Mouse (Mus musculus): ENCODE results near the gene Krtap10-4.
"Not testable (repeated sequence)": the region's sequence is repeated elsewhere in the genome, so short reads cannot be mapped to it uniquely, and the experiment has no call there.

The Krtap10-4 gene

DNA sequence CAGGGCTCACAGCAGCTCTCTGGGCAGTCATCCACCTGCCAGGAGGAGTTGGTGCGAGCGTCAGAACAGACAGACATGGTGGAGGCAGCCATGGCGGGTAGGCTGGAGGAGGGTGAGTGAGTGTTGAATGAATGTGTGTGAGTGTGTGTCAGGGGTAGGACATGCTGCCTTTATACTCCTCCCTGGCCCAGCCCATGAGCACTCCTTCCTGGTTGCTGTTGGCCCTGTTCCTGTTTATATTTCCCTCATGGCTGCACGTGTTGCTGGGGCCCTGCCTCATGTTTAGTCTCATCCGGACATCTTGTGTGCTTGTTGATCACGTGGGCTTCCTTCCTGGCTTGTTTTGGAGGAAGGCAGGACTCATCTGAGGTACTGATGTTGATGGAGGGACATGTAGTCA, at the start of gene Krtap10-4:
Gene Krtap10-4, minus strand, starts transcription at position 145 of the 400 bp plus-strand sequence.
- DNase-seq (ENCODE audit: extremely low read depth, low read depth), result no peak

DNA sequence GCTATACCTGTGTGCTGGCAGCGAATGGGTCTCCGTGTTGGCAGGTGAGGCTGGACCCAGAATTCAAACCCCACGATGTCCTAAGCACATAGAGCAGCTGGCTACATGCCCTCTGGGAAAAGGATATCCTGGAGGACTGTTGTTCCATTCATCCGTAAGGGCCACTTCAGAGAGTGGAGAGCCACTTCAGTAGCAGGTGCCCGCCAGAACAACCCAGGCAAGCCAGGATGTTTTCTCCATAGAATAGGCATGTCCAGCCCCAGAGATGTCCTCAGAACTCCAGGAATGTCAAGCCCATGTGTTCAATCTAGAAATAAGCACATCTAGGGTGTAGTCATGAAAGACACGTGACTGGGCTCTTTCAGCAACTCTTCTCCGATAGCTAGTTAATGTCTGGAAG, 42.8 kb upstream of the Krtap10-4 start:
- no peak for DNase-seq (ENCODE audit: extremely low read depth, low read depth)

DNA sequence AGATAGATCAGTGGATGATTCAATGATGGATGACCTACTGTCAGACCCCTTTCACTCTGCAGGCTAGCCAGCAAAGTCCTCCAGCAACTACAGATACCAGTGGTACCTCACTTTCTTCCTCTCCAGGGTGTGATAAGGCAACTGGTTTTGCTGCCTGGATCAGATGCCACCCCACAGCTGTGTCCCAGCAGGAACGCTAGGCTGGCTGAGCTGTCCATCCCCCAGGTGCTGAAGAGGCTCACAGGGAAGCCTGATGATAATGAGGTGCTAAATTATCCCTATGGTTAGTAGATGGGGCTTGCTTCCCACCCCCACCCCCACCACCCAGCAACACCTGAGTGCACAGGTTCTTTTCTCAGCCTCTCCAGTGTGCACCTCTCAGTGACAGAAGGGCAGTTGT, 40.7 kb upstream of the Krtap10-4 start:
- DNase-seq (ENCODE audit: extremely low read depth, low read depth), result no peak

DNA sequence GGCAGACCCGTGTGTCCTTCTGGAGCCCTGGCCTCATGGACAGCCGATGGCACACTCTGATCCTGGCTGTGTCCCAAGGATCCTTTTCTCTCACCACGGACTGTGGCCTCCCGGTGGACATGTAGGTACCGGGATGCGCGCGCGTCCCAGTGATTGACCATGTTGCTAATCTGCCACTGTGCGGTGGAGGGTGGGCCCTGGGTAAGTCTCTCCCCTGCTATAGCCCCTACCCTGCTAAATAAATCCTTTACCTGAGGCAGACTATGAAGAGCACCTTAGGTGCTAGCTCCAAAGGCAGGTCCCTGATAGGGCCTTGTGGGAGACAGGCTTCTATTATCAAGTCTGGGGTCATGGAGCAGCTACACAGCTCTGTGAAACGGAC, 37.9 kb upstream of the Krtap10-4 start:
- DNase-seq (ENCODE audit: extremely low read depth, low read depth), result no peak

DNA sequence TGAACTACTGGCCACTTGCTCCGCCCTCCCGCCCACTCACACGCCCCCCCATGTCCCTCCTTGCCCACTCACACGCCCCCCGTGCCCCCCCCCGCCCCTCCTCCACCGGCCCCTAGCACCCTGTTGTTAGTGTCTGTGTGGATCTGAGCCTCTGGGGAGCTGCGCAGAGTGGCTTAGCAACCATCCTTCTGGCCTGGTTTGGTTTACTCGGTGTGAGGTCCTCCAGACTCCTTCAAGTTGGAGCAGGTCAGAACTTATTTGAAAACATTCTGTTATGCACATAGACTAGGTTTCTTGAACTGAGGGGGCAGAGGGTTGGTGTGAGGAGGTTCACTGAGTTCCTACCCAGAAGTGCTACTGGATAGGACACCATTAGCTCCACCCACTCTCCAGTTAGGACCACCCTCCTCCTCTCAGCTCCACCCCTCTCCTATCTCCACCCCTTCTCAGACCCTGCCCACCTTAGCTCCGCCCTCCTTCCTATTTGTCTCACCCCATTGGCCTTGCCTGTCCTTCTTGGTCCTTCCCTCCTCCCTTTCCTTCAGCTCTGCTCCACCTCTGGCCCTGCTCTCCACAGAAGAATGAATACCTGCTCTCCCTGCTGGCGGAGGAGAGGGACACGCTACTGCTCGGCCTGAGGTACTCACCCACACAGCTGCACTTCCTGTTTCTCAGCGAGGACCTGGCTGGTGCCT, 37.3 kb upstream of the Krtap10-4 start:
- DNase-seq (ENCODE audit: extremely low read depth, low read depth), result peak; percentile 92

DNA sequence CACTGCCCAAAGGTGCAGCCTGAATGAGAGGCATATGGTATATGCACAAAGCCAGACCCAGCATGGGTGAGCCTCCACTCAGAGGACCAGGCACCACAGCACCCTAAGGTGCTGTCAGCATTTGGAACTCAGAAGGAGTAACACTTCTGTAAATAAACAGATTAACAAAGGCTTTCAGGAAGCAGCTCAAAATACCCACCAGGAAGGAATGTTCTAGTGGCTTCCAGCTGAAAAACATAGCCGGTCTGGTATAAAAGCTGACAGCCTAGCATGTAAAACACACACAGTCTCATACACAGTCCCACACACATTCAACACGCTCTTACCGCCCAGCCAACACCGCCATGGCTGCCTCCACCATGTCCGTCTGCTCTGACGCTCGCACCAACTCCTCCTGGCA, 34.8 kb upstream of the Krtap10-4 start, which contains the start of gene Gm3285:
Gene Gm3285, plus strand, starts transcription at position 301 of the 400 bp plus-strand sequence.
- DNase-seq (ENCODE audit: extremely low read depth, low read depth), result no peak

DNA sequence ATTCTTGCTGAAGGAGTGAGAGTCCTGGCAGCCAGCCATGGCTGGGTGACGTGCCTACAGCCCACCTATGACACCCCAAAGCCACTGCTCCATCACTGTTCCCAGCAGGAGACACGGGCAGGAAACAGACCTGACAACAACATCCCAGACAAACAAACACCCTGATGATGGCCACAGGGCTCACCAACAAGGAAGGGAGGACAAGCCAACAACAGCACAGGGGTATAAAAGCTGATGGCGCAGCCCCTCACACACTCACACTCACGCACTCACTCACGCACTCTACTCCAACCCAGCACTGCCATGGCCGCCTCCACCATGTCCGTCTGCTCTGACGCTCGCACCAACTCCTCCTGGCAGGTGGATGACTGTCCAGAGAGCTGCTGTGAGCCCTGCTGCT, 25.7 kb upstream of the Krtap10-4 start, which contains the start of gene Gm10318:
Gene Gm10318, plus strand, starts transcription at position 301 of the 400 bp plus-strand sequence.
- no peak for DNase-seq (ENCODE audit: extremely low read depth, low read depth)

DNA sequence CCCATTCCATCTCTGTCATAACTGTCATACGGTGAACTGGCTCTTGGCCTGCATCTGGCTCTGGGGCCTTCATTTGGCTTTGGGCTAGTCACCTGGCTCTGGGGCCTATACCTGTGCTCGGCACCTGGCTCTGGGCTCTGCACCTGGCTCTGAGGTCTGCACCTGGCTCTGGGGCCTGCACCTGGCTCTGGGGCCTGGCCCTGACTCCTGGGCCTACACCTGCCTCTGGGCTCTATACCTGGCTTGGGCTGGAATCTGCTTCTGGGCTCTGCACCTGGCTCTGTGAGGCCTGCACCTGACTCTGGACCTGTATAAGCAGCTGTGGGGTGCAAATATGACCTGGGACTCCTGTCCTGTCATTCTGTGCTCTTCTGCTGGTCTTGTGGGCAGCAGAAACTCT, 20.6 kb upstream of the Krtap10-4 start:
- no peak for DNase-seq (ENCODE audit: extremely low read depth, low read depth)

DNA sequence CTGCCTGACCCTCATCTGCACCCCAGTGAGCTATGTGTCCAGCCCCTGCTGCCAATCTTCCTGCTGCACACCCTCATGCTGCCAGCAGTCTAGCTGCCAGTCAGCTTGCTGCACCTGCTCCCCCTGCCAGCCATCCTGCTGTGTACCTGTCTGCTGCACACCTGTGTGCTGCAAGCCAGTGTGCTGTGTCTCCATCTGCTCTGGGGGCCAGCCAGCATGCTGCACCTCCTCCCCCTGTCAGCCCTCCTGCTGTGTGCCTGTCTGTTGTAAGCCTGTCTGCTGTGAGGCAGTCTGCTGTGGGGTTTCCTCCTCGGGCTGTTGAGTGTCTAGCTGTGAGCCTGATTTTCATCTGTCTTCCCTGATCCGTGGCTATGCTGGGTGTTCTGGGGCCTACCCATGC, 20.1 kb upstream of the Krtap10-4 start:
- no peak for DNase-seq (ENCODE audit: extremely low read depth, low read depth)

DNA sequence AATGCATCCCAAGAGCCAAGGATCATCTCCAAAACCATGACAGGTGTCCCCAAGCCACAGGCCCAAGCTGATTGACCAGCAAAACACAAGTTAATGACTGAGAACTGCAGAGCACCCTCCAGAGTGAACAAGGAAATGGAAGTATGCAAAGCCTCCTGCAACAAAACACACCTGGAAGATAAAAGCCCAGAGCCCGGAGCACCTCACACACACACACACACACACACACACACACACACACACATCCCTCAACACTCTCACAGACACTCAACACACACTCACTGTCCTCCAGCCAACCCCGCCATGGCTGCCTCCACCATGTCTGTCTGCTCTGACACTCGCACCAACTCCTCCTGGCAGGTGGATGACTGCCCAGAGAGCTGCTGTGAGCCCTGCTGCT, 19.6 kb upstream of the Krtap10-4 start, which contains the start of gene Gm36176:
Gene Gm36176, plus strand, starts transcription at position 301 of the 400 bp plus-strand sequence.
- no peak for DNase-seq (ENCODE audit: extremely low read depth, low read depth)

DNA sequence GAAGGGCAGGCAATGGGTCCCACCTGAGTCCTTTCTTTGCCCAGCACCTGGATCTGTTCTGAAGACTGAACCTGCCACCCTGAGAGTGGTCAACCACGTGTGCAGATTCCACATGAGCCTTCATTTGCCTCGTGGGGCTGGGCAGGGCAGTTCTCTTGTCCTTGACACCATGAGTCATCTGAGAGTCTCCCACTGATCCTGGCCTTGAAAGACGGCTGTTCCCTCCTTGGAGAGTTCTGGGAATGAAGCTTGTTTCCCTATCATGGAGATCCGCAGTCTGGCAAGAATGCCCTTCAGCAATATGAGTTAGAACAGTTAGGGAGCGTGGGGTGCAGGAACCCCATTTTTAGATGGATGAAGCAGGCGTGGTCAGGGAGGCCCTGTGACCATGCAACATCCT, 12.1 kb upstream of the Krtap10-4 start:
- DNase-seq (ENCODE audit: extremely low read depth, low read depth), result no peak

DNA sequence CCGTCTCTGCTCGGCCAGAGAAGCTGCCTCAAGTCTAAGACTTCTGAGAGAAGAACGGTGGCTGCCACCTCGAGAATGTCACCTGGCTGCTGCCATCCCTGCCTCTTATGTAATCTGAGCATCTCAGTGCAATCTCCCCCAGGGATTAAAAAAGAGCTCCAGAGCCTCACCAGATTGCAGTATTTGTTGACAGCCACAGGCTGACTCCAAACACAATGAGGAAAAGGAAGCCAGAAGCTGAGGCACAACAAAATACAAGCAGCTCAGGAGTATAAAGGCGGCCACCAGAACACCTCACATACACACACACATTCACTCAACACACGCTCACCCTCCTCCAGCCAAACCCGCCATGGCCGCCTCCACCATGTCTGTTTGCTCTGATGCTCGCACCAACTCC, 8.8 kb upstream of the Krtap10-4 start, which contains the start of gene Krtap10-10:
Gene Krtap10-10, plus strand, starts transcription at position 301 of the 400 bp plus-strand sequence.
- no peak for DNase-seq (ENCODE audit: extremely low read depth, low read depth)

DNA sequence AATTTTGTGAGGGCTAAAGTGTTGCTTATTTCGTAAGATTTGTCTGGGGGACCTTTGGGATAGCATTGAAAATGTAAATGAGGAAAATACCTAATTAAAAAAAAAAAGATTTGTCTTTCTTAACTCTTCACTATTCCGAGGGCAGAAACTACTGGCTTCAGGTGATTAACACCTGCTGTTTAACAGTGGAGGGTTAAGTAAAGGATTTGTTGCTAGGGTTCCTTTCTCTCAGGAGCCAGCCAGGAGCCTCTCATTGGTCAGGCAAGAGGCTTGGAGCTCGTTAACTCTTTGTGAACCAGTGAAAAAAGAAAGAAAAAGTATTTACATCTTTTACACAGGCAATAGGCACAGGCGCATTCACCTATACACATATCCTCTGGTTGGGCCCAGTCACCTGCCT, 7.7 kb downstream of the Krtap10-4 start:
- DNase-seq (ENCODE audit: extremely low read depth, low read depth), result no peak

DNA sequence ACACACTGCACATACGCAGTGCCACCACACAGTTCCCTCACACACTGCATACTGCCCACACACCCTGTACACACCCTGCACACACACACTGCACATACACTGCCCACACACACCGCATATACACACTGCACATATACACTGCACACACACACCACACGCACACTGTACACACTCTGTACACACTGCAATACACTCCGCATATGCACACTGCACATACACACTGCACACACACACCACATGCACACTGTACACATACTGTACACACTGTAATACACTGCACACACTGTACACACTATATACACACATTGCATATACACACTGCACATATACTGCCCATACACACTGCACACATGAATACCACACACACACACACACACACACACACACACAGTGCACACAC, 8.4 kb downstream of the Krtap10-4 start:
- DNase-seq (ENCODE audit: extremely low read depth, low read depth), result no peak

DNA sequence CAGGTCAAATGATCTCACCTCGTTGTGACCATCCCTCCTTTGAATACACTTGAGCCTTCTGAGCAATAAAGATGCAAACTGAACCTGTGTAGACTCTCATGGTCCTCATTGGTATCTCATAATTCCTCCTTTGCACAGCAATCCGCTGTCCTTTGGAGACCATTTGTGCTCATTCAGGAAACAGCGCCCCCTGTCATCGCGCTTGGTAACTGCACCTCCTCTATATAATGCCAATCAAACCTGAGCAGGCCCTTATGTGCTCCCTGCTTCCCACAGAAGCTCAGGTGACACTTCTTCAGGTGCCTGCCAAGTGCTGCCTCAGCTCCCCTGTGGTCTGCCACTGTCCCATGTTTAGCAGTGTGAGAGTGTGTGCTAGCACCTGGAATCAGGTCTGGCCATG, 11.4 kb downstream of the Krtap10-4 start:
- DNase-seq (ENCODE audit: extremely low read depth, low read depth), result no peak

DNA sequence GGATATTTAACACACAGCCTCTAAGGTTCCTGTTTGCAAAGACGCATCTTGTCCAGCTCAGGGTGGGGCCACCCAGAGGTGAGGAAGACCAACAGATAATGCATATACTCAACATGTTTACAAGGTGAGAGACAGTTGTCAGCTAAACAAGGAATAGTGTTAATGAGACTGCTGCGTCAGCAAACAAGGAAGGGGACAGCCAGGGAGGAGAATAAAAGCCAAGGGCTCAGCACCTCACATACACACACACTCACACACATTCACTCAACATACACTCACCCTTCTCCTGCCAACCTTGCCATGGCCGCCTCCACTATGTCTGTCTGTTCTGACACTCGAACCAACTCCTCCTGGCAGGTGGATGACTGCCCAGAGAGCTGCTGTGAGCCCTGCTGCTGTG, 12.5 kb downstream of the Krtap10-4 start, which contains the start of gene Gm2696:
Gene Gm2696, plus strand, starts transcription at position 301 of the 400 bp plus-strand sequence.
- no peak for DNase-seq (ENCODE audit: extremely low read depth, low read depth)

DNA sequence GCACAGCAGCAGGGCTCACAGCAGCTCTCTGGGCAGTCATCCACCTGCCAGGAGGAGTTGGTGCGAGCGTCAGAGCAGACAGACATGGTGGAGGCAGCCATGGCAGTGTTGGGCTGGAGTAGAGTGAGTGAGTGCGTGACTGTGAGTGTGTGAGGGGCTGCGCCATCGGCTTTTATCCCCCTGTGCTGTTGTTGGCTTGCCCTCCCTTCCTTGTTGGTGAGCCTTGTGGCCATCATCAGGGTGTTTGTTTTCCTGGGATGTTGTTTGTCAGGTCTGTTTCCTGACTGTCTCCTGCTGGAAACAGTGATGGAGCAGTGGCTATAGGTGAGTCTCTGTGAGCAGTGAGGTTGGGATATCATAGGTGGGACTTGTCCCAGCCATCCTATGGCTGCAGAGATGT, 15.2 kb downstream of the Krtap10-4 start, which contains the start of gene Gm9507:
Gene Gm9507, minus strand, starts transcription at position 101 of the 400 bp plus-strand sequence.
- no peak for DNase-seq (ENCODE audit: extremely low read depth, low read depth)

DNA sequence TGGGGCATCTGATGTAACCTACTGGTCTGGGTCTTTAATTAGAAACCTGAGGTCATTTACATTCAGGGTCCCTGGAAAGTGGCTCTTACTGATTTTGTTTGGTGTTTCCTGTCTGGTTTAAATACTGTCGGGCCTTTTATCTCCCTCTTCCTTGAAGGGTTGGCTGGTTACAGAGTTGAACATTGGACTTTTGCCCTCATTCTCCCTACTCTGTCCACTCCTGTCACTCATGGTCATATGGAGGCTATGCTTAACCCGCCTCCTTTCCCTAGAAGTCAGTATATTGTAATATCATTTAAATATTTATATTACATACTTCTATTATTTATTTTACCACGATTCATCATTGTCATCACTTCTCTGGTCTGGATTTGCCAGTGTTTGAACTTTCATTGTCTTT, 22.8 kb downstream of the Krtap10-4 start:
- no peak for DNase-seq (ENCODE audit: extremely low read depth, low read depth)

DNA sequence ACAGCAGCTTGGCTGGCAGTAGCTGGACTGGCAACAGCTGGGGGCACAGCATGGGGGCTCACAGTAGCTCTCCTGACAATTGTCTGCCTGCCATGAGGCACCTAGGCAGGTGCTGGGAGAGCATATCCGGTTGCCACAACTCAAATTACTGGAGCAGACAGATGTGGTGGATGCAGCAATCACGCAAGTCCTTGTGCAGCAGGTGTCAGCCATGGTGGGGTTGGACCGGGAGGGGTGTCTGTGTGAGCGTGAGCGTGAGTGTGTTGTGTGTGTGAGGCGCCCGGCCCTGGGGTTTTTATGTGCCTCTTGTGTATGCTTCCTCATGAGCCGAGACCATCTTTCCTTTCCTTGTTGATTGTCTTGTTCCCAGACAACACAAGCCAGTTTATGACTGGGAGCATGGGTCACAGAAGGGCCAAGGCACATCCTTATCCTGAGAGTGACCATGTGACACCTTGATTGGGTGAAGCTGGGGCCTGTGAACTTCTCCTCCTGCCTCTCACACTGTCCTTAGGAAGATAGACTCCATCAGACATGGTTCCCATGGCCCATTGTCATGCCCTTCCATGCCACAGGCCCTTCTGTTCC, 27.9 kb downstream of the Krtap10-4 start, which contains the start of gene Gm19668:
Gene Gm19668, minus strand, starts transcription at position 213 of the 588 bp plus-strand sequence.
- no peak for DNase-seq (ENCODE audit: extremely low read depth, low read depth)

DNA sequence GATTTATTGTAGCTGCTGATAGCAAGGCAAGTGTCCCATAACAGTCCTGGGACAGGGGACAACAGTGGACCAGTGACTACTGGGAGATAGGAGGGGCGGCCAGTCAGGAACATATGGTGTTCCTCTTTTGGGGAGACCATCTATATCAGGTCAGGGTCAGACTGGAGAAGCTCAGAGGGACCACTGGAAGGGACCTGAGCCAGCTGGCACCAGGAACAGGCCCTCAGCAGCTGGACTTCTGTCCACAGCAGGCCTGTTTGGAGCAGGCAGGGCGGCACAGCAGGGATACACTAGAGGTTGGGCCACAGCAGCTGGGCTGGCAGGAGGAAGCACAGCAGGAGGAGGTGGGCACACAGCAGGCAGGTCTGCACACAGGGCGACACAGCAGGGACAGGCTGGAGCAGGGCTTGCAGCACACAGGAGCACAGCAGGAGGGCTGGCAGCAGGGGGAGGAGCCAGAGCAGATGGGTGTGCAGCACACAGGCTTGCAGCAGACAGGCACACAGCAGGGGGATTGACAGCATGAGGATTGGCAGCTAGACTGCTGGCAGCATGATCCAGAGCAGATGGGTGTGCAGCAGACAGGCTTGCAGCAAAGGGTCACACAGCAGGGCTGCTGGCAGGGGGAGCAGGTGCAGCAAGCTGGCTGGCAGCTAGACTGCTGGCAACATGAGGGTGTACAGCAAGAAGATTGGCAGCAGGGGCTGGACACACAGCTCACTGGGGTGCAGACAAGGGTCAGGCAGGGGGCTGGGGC, 28.6 kb downstream of the Krtap10-4 start:
- DNase-seq (ENCODE audit: extremely low read depth, low read depth), result not testable (repeated sequence)

DNA sequence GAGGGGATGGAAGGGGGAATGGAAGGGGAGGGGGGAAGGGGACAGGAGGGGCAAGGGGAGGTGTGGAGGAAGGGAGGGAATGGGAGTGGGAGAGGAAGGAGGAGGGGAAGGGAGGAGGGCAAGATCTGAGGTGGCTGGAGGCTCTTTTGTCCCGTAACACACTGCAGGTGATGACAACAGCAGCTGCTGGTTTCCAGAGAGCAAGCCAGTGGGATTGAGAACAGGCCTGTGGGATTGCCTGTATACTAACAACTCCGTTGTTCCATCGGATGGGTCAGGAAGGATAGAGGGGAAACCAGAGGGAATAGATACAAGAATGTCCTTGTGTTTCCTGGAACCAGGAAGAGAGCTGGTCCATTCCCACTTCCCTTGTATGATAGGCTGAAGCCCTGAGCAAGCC, 29.2 kb downstream of the Krtap10-4 start:
- no peak for DNase-seq (ENCODE audit: extremely low read depth, low read depth)

DNA sequence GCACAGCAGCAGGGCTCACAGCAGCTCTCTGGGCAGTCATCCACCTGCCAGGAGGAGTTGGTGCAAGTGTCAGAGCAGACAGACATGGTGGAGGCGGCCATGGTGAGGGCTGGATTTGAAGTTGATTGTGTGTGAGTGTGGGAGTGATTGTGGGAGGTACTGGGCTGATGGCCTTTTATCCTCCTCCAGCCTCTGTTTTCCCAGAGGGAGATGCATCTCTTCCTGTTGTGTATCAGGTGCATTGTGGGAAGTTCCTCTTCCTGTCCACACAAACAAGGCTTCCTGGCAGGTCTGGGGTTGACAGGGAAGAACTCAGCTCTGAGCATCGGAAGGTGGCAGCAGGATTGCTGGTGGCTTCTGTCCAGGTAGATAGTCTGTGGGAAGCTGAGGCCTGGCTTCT, 31.9 kb downstream of the Krtap10-4 start, which contains the start of gene Gm9639:
Gene Gm9639, minus strand, starts transcription at position 101 of the 400 bp plus-strand sequence.
- DNase-seq (ENCODE audit: extremely low read depth, low read depth), result no peak
